Mouse (Mus musculus) hindbrain, embryonic 12.5 days (tissue): ENCODE measurements around the gene Map3k14. TPM values are rescaled to one million over a fixed set of nuclear protein-coding genes. Genes with fewer than 3 reads are reported as not detected.

Experiments used
- ATAC-seq: fragments of 200-750 bp; cut with Nextera tagmentation; 2 replicates; pipeline ENCODE4 v1.8.0; 2017; ENCODE audit warnings: moderate TSS enrichment; ENCODE audit not compliant: low FRiP score
- H3K27ac ChIP-seq: fragments of 300-500 bp; sonication (generic); 2 replicates; pipeline ENCODE4 v1.5.1; 2016; ENCODE audit warnings: mild to moderate bottlenecking
- H3K27me3 ChIP-seq: fragments of 300-500 bp; sonication (generic); 2 replicates; pipeline ENCODE4 v1.6.1; 2016; ENCODE audit warnings: mild to moderate bottlenecking
- H3K36me3 ChIP-seq: fragments of 300-500 bp; sonication (generic); 2 replicates; pipeline ENCODE4 v1.6.1; 2016; ENCODE audit warnings: mild to moderate bottlenecking
- H3K4me1 ChIP-seq: fragments of 300-500 bp; sonication (generic); 2 replicates; pipeline ENCODE4 v1.6.1; 2016
- H3K4me2 ChIP-seq: fragments of 300-500 bp; sonication (generic); replicated peaks from 2 replicates; pipeline ENCODE4 v1.6.1; 2016; ENCODE audit warnings: mild to moderate bottlenecking
- H3K4me3 ChIP-seq: fragments of 300-500 bp; sonication (generic); 2 replicates; pipeline ENCODE4 v1.5.1; 2016; ENCODE audit warnings: mild to moderate bottlenecking
- H3K9ac ChIP-seq: fragments of 300-500 bp; sonication (generic); 2 replicates; pipeline ENCODE4 v1.6.1; 2016; ENCODE audit warnings: mild to moderate bottlenecking, moderate library complexity
- H3K9me3 ChIP-seq: fragments of 300-500 bp; sonication (generic); replicated peaks from 2 replicates; pipeline ENCODE4 v1.6.1; 2016; ENCODE audit warnings: mild to moderate bottlenecking
- WGBS: fragments of 180-500 bp; shearing (Covaris S2); methylation state at CpG from one replicate; pipeline ENCODE4 v1.1.7; 2016; 5-methylcytosine and 5-hydroxymethylcytosine counted together
- polyA plus RNA-seq: library from polyadenylated mRNA; unstranded; fragments of >200 nt; fragmentation: Nextera tagmentation; extraction: Ambion mirVana; gene quantifications from 2 replicates; pipeline ENCODE4 v1.2.1, GENCODE M21; 2016

The Map3k14 gene
- 3.9 and 4.8 TPM in 2 replicates for polyA plus RNA-seq

- H3K4me3 ChIP-seq, result peak within 1 kb of the TSS; percentile 53
- 1% methylated on average over 55 of the region's 55 CpGs for WGBS
- peak within 1 kb of the TSS; percentile 63 for H3K9ac ChIP-seq
- peak; percentile 99 for ATAC-seq
- peak within 1 kb of the TSS; percentile 84 for H3K4me2 ChIP-seq
- H3K36me3 ChIP-seq, result no peaks in the 10 kb centered on the region
- no peaks in the 10 kb centered on the region for H3K9me3 ChIP-seq
- H3K27me3 ChIP-seq, result no peaks in the 10 kb centered on the region
- H3K4me1 ChIP-seq, result peaks cover 47% of the 10 kb centered on the region
- H3K27ac ChIP-seq, result peak within 1 kb of the TSS; percentile 94
Observed at GRCm38 (mm10) chr11:103267346-103268219, at the start of gene Map3k14. Gene Map3k14, minus strand, starts transcription at chr11:103267472.

GRCm38 (mm10) chr11:103315379-103315778 is 48.1 kb upstream of the Map3k14 start:
- Histone ChIP-seq H3K4me3 (no peak overlapping the region), H3K4me2 (no peak overlapping the region), H3K9ac (no peak overlapping the region), H3K9me3 (no peaks in the 10 kb centered on the region), H3K4me1 (peaks cover 8% of the 10 kb centered on the region), H3K27ac (no peak overlapping the region), H3K36me3 (no peaks in the 10 kb centered on the region), H3K27me3 (peaks cover 6% of the 10 kb centered on the region)
- ATAC-seq, result no peak
- WGBS, result 77% methylated on average over 5 of the region's 5 CpGs

GRCm38 (mm10) chr11:103314736-103315374 is 47.6 kb upstream of the Map3k14 start:
- WGBS, result 64% methylated on average over 10 of the region's 10 CpGs
- no peak for ATAC-seq

GRCm38 (mm10) chr11:103313542-103313941 is 46.3 kb upstream of the Map3k14 start:
- WGBS, result 80% methylated on average over 6 of the region's 6 CpGs
- Histone ChIP-seq H3K9me3 (no peaks in the 10 kb centered on the region), H3K27ac (no peak overlapping the region), H3K4me2 (no peak overlapping the region), H3K27me3 (peaks cover 8% of the 10 kb centered on the region), H3K4me1 (peaks cover 8% of the 10 kb centered on the region), H3K4me3 (no peak overlapping the region), H3K9ac (no peak overlapping the region), H3K36me3 (no peaks in the 10 kb centered on the region)
- ATAC-seq, result no peak

More at GRCm38 (mm10) chr11:103314736-103315374, 47.6 kb upstream of the Map3k14 start:
- Histone ChIP-seq H3K27me3 (peaks cover 7% of the 10 kb centered on the region), H3K4me3 (no peak overlapping the region), H3K4me2 (no peak overlapping the region), H3K4me1 (peaks cover 8% of the 10 kb centered on the region), H3K27ac (no peak overlapping the region), H3K9ac (no peak overlapping the region), H3K9me3 (no peaks in the 10 kb centered on the region), H3K36me3 (no peaks in the 10 kb centered on the region)

- H3K4me1 ChIP-seq, result peaks cover 8% of the 10 kb centered on the region
- no peaks in the 10 kb centered on the region for H3K36me3 ChIP-seq
- H3K27me3 ChIP-seq, result peaks cover 8% of the 10 kb centered on the region
- 54% methylated on average over 8 of the region's 8 CpGs for WGBS
- H3K4me2 ChIP-seq, result peak overlapping the region; percentile 65; the same call in 1 of the 2 replicates
- H3K9ac ChIP-seq, result no peak overlapping the region
- no peak overlapping the region for H3K27ac ChIP-seq
- no peak overlapping the region for H3K4me3 ChIP-seq
- ATAC-seq, result no peak
- no peaks in the 10 kb centered on the region for H3K9me3 ChIP-seq
Observed at GRCm38 (mm10) chr11:103312655-103313255, 45.5 kb upstream of the Map3k14 start.

- Histone ChIP-seq H3K4me3 (peak overlapping the region; percentile 34), H3K36me3 (no peaks in the 10 kb centered on the region), H3K4me2 (peak overlapping the region; percentile 65), H3K9me3 (no peaks in the 10 kb centered on the region), H3K27ac (0 out of 2 replicates have a peak overlapping the region, but pooled peaks have one; percentile 9), H3K4me1 (peaks cover 8% of the 10 kb centered on the region), H3K27me3 (peaks cover 8% of the 10 kb centered on the region), H3K9ac (peak overlapping the region; percentile 62)
- 5% methylated on average over 30 of the region's 30 CpGs for WGBS
- ATAC-seq, result no peak
Observed at GRCm38 (mm10) chr11:103311960-103312611, 44.8 kb upstream of the Map3k14 start.

GRCm38 (mm10) chr11:103309956-103310574 is 42.8 kb upstream of the Map3k14 start:
- Histone ChIP-seq H3K4me1 (peaks cover 8% of the 10 kb centered on the region), H3K4me2 (no peak overlapping the region), H3K9me3 (no peaks in the 10 kb centered on the region), H3K27ac (no peak overlapping the region), H3K36me3 (no peaks in the 10 kb centered on the region), H3K9ac (no peak overlapping the region), H3K27me3 (peaks cover 8% of the 10 kb centered on the region), H3K4me3 (no peak overlapping the region)
- no peak for ATAC-seq
- 72% methylated on average over 10 of the region's 10 CpGs for WGBS

GRCm38 (mm10) chr11:103307910-103308309 is 40.6 kb upstream of the Map3k14 start:
- peaks cover 8% of the 10 kb centered on the region for H3K27me3 ChIP-seq
- no peak overlapping the region for H3K9ac ChIP-seq
- ATAC-seq, result no peak
- H3K4me1 ChIP-seq, result peaks cover 8% of the 10 kb centered on the region
- no peak overlapping the region for H3K4me3 ChIP-seq
- H3K27ac ChIP-seq, result no peak overlapping the region
- 66% methylated on average over 8 of the region's 8 CpGs for WGBS
- no peaks in the 10 kb centered on the region for H3K36me3 ChIP-seq
- no peaks in the 10 kb centered on the region for H3K9me3 ChIP-seq
- H3K4me2 ChIP-seq, result no peak overlapping the region

GRCm38 (mm10) chr11:103304525-103304924 is 37.3 kb upstream of the Map3k14 start:
- no peaks in the 10 kb centered on the region for H3K27me3 ChIP-seq
- no peaks in the 10 kb centered on the region for H3K9me3 ChIP-seq
- no peak for ATAC-seq
- no peak overlapping the region for H3K9ac ChIP-seq
- no peak overlapping the region for H3K4me3 ChIP-seq
- no peaks in the 10 kb centered on the region for H3K4me1 ChIP-seq
- no peak overlapping the region for H3K4me2 ChIP-seq
- H3K27ac ChIP-seq, result no peak overlapping the region
- no peaks in the 10 kb centered on the region for H3K36me3 ChIP-seq
- 81% methylated on average over 9 of the region's 9 CpGs for WGBS

GRCm38 (mm10) chr11:103294772-103295171 is 27.5 kb upstream of the Map3k14 start:
- WGBS, result 92% methylated on average over 7 of the region's 7 CpGs
- H3K4me1 ChIP-seq, result peaks cover 5% of the 10 kb centered on the region; the same call in 1 of the 2 replicates
- H3K9me3 ChIP-seq, result no peaks in the 10 kb centered on the region
- H3K4me3 ChIP-seq, result no peak overlapping the region
- H3K4me2 ChIP-seq, result no peak overlapping the region
- no peaks in the 10 kb centered on the region for H3K36me3 ChIP-seq
- H3K27ac ChIP-seq, result no peak overlapping the region
- no peak overlapping the region for H3K9ac ChIP-seq
- H3K27me3 ChIP-seq, result no peaks in the 10 kb centered on the region; the same call in 1 of the 2 replicates
- ATAC-seq, result no peak

GRCm38 (mm10) chr11:103294066-103294465 is 26.8 kb upstream of the Map3k14 start:
- no peak for ATAC-seq
- no peak overlapping the region for H3K9ac ChIP-seq

More at GRCm38 (mm10) chr11:103294066-103294465, 26.8 kb upstream of the Map3k14 start:
- Histone ChIP-seq H3K4me3 (no peak overlapping the region), H3K36me3 (no peaks in the 10 kb centered on the region), H3K27ac (no peak overlapping the region), H3K4me2 (no peak overlapping the region), H3K27me3 (no peaks in the 10 kb centered on the region; the same call in 1 of the 2 replicates), H3K9me3 (no peaks in the 10 kb centered on the region), H3K4me1 (peaks cover 5% of the 10 kb centered on the region; the same call in 1 of the 2 replicates)
- WGBS, result 82% methylated on average over 6 of the region's 6 CpGs
